Mouse (Mus musculus) kidney, adult 10 weeks (tissue): Measurements from ENCODE around the gene Vmn2r51. TPM values are rescaled to one million over a fixed set of nuclear protein-coding genes. Genes with fewer than 3 reads are reported as not detected.

Experiments
- polyA plus RNA-seq: library from polyadenylated mRNA; stranded (reverse); fragments of 350-450 nt; fragmentation: Illumina TruSeq; extraction: RNeasy Lipid Tissue Mini Kit (QIAGEN cat#74804); gene quantifications from one replicate; pipeline ENCODE4 v1.2.3, GENCODE M21; 2014; ENCODE audit warnings: low read depth, low replicate concordance

Vmn2r51 gene
- polyA plus RNA-seq, result not detected

DNA sequence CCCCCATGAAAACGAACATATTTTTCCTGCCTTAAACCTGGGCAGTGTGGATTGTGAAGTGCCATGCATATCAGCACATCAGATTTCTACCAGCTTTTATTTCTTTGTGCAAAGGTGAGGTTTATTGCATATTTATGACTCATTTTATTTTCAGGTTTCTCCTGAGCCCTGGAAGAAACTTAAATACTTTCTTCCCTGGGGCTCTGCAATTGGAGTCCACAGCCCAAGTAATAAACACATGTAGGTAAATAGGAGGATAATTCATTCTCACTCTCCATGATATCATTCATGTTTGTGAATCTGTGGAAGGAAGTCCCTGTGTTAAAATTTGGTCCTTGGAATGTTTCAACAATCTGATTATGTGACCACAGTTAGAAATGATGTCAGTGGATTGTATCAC, at the start of gene Vmn2r51:
Gene Vmn2r51, minus strand, starts transcription at position 101 of the 400 bp plus-strand sequence.

DNA sequence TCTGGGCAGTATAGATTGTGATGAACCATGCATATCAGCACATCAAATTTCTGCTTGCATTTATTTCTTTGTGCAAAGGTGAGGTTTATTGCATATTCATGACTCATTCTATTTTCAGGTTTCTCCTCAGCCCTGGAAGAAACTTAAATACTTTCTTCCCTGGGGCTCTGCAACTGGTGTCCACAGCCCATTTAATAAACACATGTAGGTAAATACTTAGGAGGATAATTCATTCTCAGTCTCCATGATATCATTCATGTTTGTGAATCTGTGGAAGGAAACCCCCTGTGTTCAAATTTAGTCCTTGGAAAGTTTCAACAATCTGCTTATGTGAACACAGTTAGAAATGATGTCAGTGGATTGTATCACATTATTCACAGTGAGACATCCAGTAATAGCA, 52.3 kb downstream of the Vmn2r51 start, which contains the start of gene Vmn2r50:
Gene Vmn2r50, minus strand, starts transcription at position 101 of the 400 bp plus-strand sequence.

Other genes with a start within 250 kb of the Vmn2r51 start
- gene Vmn2r48, start 152.2 kb downstream of the Vmn2r51 start, polyA plus RNA-seq, result not detected
- gene Vmn2r49, start 113.5 kb downstream of the Vmn2r51 start, polyA plus RNA-seq, result not detected
- not detected for gene Vmn2r50, start 52.4 kb downstream of the Vmn2r51 start, polyA plus RNA-seq
- gene Vmn2r52, start 70.8 kb upstream of the Vmn2r51 start, polyA plus RNA-seq, result not detected
- not detected for gene Vmn1r66, start 172.3 kb upstream of the Vmn2r51 start, polyA plus RNA-seq